Mouse (Mus musculus) fibroblast of lung, adult 2 months (primary cell): ENCODE data around the gene Cers6.

Experiments used
- DNase-seq: peaks from one replicate; pipeline ENCODE4 v3.0.0-alpha.2; 2011; ENCODE audit warnings: low read depth

Gene Cers6

GRCm38 (mm10) chr2:68860904-68861685, at the start of gene Cers6:
Cers6 (plus strand) TSS chr2:68861441.
- peak; percentile 83 for DNase-seq

- no peak for DNase-seq
These were observed 46.8 kb upstream of the Cers6 start for GRCm38 (mm10) chr2:68814409-68814808.

- DNase-seq: no peak
These were observed 42.2 kb upstream of the Cers6 start for GRCm38 (mm10) chr2:68819040-68819439.

GRCm38 (mm10) chr2:68822152-68822887, 38.9 kb upstream of the Cers6 start:
- DNase-seq: no peak

GRCm38 (mm10) chr2:68825326-68826020, 35.8 kb upstream of the Cers6 start:
- no peak for DNase-seq

- no peak for DNase-seq
These were observed 17.9 kb upstream of the Cers6 start for GRCm38 (mm10) chr2:68843330-68843729.

GRCm38 (mm10) chr2:68844530-68844929, 16.7 kb upstream of the Cers6 start:
- no peak for DNase-seq

GRCm38 (mm10) chr2:68845002-68845740, 16.1 kb upstream of the Cers6 start:
- DNase-seq: no peak

- DNase-seq: no peak
These were observed 850 bp upstream of the Cers6 start for GRCm38 (mm10) chr2:68860391-68860790.

- DNase-seq: no peak
These were observed 651 bp downstream of the Cers6 start for GRCm38 (mm10) chr2:68861721-68862463.

- no peak for DNase-seq
These were observed 1.4 kb downstream of the Cers6 start for GRCm38 (mm10) chr2:68862464-68863266.

- no peak for DNase-seq
These were observed 2.3 kb downstream of the Cers6 start for GRCm38 (mm10) chr2:68863561-68863960.

GRCm38 (mm10) chr2:68864366-68864765, 3.1 kb downstream of the Cers6 start:
- DNase-seq: no peak

- no peak for DNase-seq
These were observed 5.9 kb downstream of the Cers6 start for GRCm38 (mm10) chr2:68867148-68867547.

GRCm38 (mm10) chr2:68870999-68871780, 9.9 kb downstream of the Cers6 start:
- no peak for DNase-seq

GRCm38 (mm10) chr2:68873086-68873485, 11.8 kb downstream of the Cers6 start:
- no peak for DNase-seq

- DNase-seq: no peak
These were observed 12.6 kb downstream of the Cers6 start for GRCm38 (mm10) chr2:68873653-68874441.

GRCm38 (mm10) chr2:68874575-68874974, 13.3 kb downstream of the Cers6 start:
- DNase-seq: no peak
